Mouse (Mus musculus): ENCODE measurements around the gene Cd300ld5. TPM values are rescaled to one million over a fixed set of nuclear protein-coding genes. Genes with fewer than 3 reads are reported as not detected.
"Not testable (repeated sequence)": the region's sequence is repeated elsewhere in the genome, so short reads cannot be mapped to it uniquely, and the experiment has no call there.

The Cd300ld5 gene
- 1 to 10 TPM; 1.1 to 2.3 (median 1.2) TPM for total RNA-seq (2022)

DNA sequence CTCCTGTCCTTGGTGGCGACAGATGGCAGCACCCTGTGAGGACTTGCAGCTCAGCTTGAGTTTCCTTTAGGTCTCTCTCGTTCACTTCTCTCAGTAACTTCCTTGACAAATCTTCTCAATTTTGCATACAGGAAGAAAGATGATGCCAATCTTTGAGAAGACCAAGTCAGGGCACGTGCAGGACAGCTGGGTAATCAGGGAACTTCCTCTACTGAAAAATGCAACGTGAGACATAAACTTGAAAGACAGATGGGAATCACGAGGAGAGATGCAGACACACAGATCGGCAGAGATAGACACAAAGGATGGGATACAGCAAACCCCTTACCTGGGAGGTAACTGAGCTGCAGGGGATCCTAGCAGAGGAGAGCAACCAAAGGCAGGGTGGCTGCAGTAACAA lies at the start of gene Cd300ld5:
TSS of gene Cd300ld5 (minus strand) at position 101 of the 400 bp plus-strand sequence.
- not testable (repeated sequence) for DNase-seq (ENCODE audit: low spot score in 2 of 2)

DNA sequence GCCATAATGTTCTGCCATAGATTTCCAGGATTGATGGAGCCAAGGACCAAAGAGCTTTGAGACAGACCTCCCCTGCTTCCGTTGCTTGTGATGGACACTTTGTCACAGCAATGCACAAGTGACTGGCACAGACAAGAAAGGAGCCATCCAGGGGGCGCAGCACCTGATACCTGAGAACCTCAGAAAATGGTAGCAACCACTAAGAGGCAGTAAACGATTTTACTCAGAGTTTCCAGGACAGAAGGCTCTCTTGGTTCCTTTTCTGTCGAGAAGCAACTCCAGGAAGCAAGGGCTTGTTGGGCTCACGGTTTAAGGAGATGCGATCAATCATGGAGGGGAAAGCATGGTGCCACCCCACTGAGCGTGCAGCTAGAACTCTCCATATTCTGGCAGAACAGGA lies 48.6 kb upstream of the Cd300ld5 start:
- no peak for DNase-seq (ENCODE audit: low spot score in 2 of 2)

DNA sequence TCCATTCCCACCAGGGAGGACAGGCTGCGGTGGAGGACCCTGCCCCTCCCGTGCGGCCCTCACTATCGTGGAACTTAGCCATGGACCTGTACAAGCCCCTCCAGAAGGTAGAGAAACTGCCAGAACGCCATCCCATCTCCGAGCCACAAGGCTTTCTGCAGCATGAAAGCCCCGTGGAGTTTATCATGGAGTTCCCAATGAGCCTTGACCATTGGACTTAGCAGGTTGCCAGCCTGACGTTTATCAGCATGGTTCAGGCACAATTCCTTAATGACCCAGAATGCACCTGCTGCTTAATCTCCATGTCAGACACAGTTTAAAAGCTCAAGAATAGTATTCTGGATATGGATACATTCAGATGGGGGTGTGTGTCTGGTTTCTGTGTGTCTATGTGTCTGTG lies 47.5 kb upstream of the Cd300ld5 start:
- DNase-seq (ENCODE audit: low spot score in 2 of 2) = no peak

DNA sequence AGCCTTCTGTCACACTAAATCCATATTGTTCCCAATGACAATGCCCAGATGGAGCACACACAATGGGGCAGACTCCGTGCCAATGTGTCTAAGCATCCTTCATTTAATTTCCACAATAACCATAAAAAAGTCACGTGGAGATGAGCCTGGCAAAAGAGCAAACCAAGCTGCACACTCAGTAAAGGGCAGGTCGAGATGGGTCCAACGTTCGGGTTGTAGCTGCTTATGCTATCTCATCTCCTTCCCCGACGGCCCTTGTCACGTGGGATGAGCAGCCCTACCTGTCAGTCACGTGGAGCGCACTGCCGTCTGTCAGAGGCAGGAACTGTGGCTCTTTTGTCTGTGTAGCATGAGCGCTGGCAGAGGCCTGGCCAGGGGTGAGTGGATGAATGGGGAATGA lies 47.0 kb upstream of the Cd300ld5 start:
- no peak for DNase-seq (ENCODE audit: low spot score in 2 of 2)

DNA sequence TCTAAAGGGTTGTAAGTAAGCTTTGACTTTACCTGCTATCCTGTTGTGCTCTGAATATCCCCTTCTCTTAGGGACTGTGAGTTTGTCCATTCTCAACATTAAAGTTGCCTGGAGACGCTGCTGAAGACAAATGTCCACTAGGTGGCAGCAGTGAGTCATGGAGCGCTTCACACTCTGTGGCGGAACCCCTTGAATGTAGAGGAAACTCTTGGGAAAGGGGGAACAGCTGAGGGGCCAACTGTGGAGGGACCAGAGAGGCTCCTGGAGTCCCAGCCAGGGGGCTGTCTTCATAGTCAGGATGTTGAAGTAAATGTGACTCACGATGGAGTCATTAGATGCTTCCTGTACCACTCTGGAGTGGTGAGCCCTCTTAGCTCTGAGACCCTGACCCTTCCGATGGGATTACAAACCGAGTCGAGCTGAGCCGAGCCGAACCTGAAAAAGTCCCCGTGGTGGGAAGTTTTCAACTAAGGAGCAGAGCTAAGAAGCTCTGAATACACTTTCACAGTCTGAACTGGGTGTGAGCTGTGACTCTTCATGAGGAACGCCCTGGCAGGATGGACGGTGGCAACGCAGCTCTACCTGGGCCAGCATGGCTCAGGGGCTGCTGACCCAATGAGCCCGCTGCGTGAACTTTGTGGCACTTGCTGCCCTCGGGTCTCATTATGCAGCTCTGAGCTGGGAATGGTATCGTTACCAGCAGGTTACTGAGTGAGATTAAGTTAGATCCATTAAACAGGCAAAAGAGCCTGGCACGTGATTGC lies 46.0 kb upstream of the Cd300ld5 start:
- DNase-seq (ENCODE audit: low spot score in 2 of 2) = peak in 1 of 2 experiments; percentile 37

DNA sequence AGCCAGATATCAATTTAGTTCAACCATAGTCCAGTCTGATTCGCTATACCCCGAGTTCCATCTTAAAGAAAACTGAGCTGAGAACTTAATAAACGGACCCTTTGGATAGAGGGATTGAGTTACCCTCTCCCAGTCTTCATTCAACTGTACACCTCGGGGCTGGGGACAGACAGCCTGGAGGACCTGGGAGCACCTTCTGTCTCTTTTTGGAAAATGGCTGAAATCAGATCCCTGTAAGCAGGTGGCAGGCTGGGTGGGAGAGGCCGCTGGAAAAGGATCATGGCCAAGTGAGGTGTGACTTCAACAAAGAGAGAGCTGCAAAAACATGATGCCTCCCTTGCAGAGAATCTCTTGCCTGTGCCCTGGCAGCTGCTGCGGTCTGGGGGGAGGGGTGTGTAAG lies 44.6 kb upstream of the Cd300ld5 start:
- DNase-seq (ENCODE audit: low spot score in 2 of 2) = no peak

DNA sequence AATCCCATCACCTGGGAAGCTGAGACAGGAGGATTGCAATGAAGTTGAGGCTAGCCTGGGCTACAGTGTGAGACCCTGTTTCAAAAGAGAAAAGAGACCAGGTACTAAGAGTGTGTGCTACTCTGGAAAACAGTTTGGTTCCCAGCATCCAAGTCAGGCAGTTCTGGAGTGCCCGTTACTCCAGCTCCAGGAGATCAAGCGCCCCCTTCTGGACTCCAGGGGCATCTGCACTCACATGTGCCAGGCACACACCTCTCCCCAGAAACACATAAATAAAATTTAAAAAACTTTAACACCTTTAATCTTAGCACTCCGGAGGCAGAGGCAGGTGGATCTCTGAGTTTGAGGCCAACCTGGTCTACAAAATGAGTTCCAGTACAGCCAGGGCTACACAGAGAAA lies 43.8 kb upstream of the Cd300ld5 start:
- no peak for DNase-seq (ENCODE audit: low spot score in 2 of 2)

DNA sequence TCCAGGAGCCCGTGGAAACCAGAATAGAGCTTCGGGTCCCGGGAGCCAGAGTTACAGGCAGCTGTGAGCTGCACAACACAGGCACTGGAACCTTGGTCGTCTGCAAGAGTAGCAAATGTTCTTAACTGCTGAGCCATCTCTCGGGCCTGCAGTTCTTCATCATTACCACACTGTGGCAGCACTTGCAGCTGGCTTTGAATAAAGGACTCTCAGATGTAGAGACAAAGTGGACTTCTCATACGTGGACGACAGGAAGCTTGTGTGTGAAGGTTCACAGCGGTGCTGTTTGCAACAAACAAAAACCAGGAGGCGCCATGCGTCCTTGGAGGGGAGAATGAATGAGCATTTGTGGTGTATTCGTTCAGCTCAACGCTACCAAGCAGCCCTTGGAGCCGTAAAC lies 43.3 kb upstream of the Cd300ld5 start:
- DNase-seq (ENCODE audit: low spot score in 2 of 2) = peak; percentile 13 to 18

DNA sequence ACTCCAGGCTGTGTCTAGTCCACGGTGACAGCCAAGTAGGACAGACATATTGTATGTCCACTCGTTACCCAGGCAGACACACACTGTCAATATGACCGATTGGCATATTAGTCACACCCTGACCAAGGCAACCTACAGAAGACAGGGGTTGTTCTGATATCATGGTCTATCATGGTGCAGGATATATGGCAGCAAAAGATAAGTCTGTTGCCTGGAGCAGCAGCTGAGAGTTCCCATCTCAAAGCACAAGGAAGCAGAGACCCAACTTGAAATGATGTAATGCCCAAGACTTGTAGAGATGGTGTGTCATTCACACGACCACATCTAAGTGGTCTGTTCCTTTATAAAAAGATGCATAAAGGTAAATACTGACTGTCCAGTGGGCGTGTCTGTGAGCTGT lies 41.1 kb upstream of the Cd300ld5 start:
- no peak for DNase-seq (ENCODE audit: low spot score in 2 of 2)

DNA sequence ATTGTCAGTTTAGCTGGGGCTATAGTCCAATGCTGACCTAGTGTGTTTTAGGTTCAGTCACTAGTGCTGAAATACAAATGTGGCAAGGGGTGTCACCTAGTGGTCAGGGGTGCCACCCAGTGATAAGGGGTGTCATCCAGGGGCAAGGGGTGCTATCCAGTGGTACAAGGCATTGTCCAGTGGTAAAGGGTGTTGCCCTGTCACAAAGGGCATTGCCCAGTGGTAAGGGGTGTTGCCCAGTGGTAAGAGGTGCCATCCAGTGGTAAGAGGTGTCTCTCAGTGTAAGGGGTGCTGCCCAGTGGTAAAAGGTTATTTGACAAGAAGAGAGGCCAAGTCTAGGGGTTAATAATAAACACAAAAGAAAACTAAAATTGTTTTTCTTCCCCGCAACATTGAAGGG lies 39.9 kb upstream of the Cd300ld5 start:
- DNase-seq (ENCODE audit: low spot score in 2 of 2) = no peak

DNA sequence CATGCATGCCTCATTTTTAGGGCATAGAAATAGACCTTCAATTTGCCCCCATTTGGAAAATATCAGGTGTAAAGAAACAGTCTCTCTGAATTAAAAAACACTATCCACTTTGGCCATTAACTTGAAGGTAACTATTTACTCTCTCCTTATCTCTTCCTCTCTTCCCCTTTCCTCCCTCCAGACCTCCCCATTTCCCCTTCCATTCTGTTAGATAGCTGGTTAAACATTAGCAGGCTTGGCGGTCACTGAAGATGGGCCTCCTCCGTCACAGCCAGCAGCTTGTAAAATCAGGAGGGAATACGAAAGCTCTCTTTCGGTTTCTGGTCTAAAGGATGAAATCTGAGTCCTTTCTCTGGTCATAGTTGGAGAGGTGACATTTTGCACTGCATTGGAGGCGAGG lies 38.3 kb upstream of the Cd300ld5 start:
- no peak for DNase-seq (ENCODE audit: low spot score in 2 of 2)

DNA sequence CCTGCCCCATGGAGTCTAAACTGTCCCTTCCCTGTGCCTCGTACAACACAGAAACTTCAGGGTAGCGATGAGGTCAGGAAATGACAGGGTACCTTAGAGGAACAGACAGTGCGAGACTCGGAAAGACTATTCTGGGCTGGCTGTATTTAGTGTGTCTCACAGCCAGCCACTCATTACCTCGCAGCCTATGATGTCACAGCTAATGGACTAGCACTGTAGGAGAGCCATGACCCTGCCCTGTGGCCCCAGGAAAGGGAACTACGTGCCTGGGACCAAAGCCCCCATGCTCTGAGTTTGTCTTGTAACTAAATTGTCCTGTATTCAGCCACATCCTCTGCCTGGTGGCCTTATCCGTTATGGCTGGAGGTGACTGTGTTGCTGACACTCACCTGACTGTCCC lies 37.8 kb upstream of the Cd300ld5 start:
- no peak for DNase-seq (ENCODE audit: low spot score in 2 of 2)

DNA sequence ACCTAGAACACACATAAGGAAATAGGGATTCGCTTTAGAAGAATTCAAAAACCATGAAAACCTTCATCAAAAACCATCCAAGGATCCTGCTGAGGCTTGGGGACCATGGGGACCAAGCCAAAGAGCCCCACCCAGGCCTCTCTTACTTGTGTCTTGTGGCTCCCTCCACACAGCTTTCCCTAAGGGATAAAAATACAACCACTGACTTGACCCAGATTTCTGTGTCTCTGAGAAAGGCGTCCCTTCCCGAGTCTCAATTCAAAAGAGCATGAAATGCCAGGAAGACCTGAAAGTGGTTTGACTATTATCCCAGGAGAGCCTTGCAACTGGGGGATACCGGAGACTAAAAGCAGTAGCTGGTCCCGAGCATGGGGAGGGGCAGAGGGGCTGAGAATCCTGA lies 35.4 kb upstream of the Cd300ld5 start:
- no peak for DNase-seq (ENCODE audit: low spot score in 2 of 2)

DNA sequence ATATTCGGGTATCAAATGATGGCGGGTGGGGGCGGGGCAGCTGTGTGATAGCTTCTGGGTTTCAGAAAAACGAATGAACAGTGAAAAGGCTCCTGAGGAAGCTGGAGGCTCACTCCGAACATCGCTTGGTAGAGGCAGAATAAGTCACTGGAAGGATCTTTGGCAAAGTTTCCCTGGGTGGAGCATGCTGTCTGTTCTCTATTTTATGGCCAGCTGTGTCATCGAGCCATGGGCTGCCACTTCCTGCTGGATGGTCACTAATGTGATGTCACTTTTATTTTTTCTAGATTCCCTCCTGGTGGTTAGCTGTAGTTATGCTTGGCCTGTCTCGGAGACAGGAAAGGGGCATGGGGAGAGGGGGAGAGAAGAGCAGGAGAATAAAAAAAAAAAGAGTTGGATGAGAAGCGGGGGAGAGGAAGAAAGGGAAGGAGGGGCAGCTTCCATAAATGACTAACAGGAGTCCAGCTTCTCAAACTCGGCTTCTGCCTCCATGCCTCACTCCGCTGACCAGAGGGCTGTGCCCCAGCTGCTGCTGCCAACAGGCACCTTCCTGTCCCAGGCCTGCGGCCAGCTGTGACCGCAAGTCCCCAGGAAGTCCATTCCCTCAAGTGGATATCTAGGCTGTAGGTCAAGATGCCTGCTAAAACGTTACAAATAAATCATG lies 34.2 kb upstream of the Cd300ld5 start:
- no peak for DNase-seq (ENCODE audit: low spot score in 2 of 2)

DNA sequence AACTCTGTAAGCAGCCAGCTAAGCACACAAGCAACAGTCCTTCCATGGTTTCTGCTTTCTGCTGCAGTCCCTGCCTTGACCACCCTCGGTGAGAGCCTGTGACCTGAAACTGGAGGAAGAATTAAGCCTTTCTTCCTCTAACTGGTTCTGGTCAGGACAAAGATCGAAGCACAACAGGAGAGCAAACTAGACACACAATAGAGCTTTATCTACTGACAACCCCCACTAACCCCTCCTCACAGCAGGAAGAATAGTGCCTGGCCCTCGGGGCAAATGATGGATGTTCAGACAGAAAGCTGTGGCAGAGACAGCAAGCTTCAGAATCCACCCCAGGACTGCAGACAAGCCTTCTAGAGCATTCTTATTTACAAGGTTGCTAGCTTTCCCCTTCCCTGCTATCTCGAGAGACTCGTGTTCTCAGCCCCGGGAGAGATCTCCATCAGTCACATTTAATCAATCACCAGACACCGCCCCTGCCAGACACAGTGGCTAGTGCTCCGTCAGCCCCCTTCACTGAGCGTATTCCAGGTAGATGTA lies 33.5 kb upstream of the Cd300ld5 start:
- DNase-seq (ENCODE audit: low spot score in 2 of 2) = no peak

DNA sequence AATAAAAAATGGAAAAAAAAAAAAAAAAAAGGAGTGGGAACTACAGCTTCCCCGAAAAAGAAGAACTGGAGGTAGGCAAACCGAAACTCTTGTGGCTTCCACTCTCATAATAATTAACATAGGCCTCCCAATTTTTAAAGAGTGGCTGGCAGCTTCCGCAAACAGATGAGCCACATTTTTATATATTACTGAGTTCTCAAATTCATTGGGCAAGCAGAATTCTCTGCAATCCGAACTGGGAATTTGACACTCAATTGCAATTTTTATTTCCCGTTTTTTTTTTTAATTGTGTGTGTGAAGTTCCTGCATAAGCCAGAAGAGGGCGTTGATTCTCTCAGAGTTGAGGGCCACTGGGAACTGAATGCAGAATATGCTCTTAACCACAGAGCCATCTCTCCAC lies 29.2 kb upstream of the Cd300ld5 start:
- no peak for DNase-seq (ENCODE audit: low spot score in 2 of 2)

DNA sequence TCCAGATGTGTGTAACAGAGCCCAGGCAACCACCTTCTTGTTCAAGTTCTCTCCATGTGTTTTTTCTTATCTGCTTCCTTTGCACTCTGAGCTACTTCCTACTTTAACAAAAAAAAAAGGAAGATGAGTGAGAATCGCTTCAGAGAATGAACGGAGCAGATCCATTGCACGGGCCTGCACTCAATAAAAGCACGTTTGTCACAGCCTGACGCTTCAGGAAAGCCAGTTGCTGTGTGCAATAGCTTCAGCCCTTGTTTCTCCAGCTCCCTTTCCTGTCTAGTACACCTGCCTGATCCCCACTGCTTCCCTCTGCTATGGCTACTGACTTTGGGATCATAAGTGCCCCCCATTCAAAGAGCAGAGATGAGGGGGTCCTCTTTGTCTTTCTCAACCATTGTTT lies 24.5 kb upstream of the Cd300ld5 start, which contains the start of gene Cd300e:
TSS of gene Cd300e (minus strand) at position 101 of the 400 bp plus-strand sequence.
- no peak for DNase-seq (ENCODE audit: low spot score in 2 of 2)

DNA sequence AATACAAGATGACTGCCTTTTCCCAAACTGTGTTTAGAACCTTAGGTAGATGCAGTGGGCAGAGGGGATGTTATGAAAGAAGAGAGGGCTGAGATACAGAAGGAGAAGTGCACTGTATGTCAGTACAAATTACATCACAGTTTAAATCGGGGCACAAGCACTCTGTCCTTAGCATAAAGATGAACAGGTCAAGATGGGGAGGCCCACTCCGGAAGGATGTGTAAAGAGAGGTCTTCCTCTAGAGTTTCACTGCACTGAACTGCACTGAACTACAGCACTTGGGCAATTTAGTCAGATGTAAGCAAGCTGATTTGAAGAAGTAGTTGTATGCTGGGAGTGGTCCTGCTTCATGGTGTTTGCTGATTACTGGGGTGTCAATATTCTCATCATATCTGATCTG lies 22.2 kb upstream of the Cd300ld5 start:
- DNase-seq (ENCODE audit: low spot score in 2 of 2) = no peak

DNA sequence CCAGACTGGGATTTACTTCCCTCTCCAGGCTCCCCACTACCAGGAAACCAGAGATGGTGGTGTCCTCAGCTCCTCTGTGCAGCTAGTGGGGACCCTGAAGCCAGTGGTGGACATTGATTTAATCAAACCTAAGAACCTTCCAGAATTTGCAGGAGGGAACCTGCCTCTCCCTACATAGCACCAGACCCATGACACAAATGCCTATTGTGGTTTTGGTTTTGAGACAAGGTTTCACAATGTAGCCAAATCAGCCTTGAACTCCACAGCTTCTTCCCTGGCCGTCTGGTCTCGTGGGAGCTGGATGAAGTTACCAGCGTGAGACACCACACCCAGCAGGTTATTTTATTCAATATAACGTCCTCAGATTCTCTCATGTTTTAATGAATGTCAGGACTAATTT lies 21.1 kb upstream of the Cd300ld5 start:
- no peak for DNase-seq (ENCODE audit: low spot score in 2 of 2)

DNA sequence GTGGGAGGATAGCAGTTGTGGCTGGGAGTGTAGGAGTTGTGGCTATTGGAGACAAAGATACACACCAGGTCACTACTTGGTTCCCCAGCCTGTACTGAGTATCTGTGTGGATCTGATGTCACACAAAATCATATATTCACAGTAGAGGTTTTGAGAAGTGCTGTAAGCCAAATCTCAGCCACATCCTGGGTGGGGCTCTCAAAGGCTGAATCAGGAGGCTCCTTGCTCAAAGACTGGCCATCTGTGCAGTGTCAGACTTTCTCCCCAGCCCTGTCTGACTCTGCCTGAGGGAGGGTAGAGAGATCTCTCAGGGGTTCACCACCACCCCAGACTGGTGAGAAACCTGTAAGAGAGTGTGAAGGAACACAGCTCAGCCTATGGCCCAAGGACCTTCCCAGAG lies 17.0 kb upstream of the Cd300ld5 start:
- no peak for DNase-seq (ENCODE audit: low spot score in 2 of 2)

DNA sequence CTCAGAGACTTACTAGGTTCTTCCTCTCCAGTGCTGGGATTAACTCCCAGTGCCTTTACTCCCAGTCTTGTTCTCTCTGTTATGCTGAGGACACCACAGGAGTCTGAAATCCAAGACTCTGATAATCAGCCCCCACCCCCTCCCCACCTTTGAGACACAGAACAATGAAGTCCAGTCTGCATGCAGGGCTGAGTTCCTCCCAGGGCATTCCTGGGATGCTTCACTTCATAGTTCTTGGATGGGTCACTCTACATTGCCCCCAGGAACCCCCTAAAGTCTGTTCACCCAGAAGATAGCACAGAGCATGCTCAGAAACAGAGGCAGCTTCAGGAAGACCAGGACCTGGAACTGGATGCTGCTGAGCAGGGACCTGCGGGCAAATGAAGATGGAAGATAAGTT lies 15.4 kb upstream of the Cd300ld5 start:
- no peak for DNase-seq (ENCODE audit: low spot score in 2 of 2)

DNA sequence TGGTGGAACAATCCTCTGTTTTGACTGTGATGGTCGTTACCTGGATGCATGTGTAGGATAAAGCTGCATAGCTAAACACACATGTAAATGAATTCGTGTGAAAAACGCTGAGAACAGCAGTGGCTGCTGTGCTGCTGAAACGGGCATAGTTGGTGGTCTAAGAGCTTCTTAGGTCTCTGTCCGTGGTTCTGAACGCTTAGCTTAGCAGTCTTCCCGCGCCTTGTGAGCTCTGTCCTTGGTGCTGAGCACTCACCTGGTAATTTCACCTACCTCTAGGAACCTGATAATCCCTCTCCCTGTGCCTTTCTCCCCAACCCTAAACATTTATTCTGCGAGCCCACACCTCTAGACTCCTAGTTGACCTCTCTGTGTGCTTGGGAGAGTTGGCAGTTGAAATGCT lies 14.6 kb upstream of the Cd300ld5 start:
- DNase-seq (ENCODE audit: low spot score in 2 of 2) = no peak

Measured in left cerebral cortex, adult 8-10 months (tissue).